Mouse (Mus musculus): ENCODE measurements around the gene Mmp14. TPM values are rescaled to one million over a fixed set of nuclear protein-coding genes. Genes with fewer than 3 reads are reported as not detected.
A peak's percentile ranks its signal among the peaks of the same experiment; 100 is the strongest.

The Mmp14 gene
- total and polyA plus RNA-seq, 3 experiments = 11.2 to 26.5 (median 16.5) TPM

DNA sequence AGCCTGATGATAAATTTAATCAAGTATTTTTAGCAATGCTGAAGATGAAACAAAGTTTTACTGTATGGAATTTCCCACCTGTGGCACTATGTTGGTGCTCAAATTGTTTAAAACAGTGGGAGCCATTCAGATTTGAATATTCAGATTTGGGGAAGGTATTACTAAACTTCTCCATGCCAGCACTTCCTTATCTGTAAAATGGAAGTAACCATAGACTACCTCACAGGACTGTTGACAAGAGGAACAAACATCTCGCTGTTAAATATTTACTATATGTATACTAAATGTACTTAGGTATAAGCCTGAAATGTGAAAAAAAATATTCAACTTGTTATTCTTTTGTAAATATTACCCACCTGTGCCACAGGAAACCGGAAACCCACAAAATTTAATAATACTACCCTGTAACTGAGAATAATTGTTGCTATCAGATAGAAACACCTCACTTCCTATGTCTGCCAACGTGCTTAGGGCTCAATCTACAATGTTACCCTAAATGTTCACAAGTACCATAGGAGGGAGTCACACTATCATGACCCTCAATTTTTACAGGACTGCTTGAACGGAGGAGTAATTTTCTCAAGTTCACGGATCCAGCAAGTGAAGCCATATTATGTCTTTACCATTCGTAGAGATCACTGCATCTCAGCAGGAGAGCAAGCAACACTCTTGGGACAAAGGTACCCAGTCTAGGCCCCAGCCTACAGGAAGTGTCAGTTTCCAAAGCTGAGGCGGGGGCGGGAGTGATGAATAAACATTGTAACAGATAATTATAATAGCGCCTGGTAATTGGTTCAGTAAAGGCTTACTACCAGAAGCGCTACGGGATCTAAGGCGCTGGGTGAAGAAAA lies 31.9 kb downstream of the Mmp14 start:
- no peaks in the 10 kb centered on the region for H3K79me2 ChIP-seq (replicated peaks; ENCODE audit: control insufficient read depth, insufficient read depth, low read length)
- H3K36me3 ChIP-seq (ENCODE audit: control insufficient read depth, insufficient read depth, low read length) = no peaks in the 10 kb centered on the region; the same call in none of the 2 replicates
- peak overlapping the region; percentile 93 for H3K4me3 ChIP-seq
- TF ChIP-seq CTCF (IDR thresholded peaks at IDR 0.05) = no peak
- no peaks in the 10 kb centered on the region for H3K27me3 ChIP-seq (ENCODE audit: control insufficient read depth, insufficient read depth, low read length)
- intact Hi-C loops (cut with DNase I) = loop anchor here (5.0 kb wide), 1 partner anchor 54 kb away; the partner anchor contains the start of gene Prmt5
- H3K4me1 ChIP-seq (ENCODE audit: control insufficient read depth, insufficient read depth, low read length) = peaks cover 1% of the 10 kb centered on the region
- peak overlapping the region; percentile 88 for H3K9ac ChIP-seq (ENCODE audit: low read depth, low read length)
- DNase-seq = no peak
- 14% methylated on average over 12 of the region's 12 CpGs for WGBS
- H3K27ac ChIP-seq = peak overlapping the region; percentile 87

DNA sequence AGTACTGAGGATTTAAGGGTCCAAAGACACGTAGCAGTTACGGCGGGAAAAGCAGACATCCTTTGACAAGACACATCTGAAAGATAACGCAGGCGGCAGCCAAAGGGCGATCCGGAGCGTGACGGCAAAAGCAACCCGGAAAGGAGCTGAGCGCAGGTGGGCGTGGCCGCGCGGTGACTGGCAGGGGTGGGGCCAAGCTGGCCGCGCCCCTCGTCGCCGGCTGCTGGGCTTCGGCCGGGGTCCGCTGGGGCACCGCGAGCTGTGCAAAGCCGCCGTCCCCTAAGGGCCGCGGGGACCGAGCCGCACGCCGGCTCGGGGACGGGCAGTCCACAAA lies 32.5 kb downstream of the Mmp14 start, which contains the start of gene Lrp10:
Lrp10 (plus strand) TSS at position 179 of the 334 bp plus-strand sequence.
- intact Hi-C loops (cut with DNase I) = loop anchor here (5.0 kb wide), 1 partner anchor 53 kb away; the partner anchor contains the start of gene Prmt5
- Histone ChIP-seq H3K27ac (peak within 1 kb of the TSS; percentile 87), H3K36me3 (ENCODE audit: control insufficient read depth, insufficient read depth, low read length) (no peaks in the 10 kb centered on the region; the same call in none of the 2 replicates), H3K79me2 (replicated peaks; ENCODE audit: control insufficient read depth, insufficient read depth, low read length) (no peaks in the 10 kb centered on the region), H3K4me3 (peak within 1 kb of the TSS; percentile 93), H3K9ac (ENCODE audit: low read depth, low read length) (peak within 1 kb of the TSS; percentile 88), H3K27me3 (ENCODE audit: control insufficient read depth, insufficient read depth, low read length) (no peaks in the 10 kb centered on the region), H3K4me1 (ENCODE audit: control insufficient read depth, insufficient read depth, low read length) (peaks cover 1% of the 10 kb centered on the region)
- DNase-seq = peak; percentile 94
- WGBS = under 1% methylated on average over 35 of the region's 35 CpGs
- no peak for TF ChIP-seq CTCF (IDR thresholded peaks at IDR 0.05)
- TF ChIP-seq POLR2A (IDR thresholded peaks at IDR 0.05; ENCODE audit: insufficient read depth, low read depth, low read length) = peak; percentile 78
- TF ChIP-seq EP300 (IDR thresholded peaks at IDR 0.05; ENCODE audit: insufficient read depth, low read depth, low read length) = 0 out of 2 replicates have a peak, but pooled peaks have one; percentile 30

DNA sequence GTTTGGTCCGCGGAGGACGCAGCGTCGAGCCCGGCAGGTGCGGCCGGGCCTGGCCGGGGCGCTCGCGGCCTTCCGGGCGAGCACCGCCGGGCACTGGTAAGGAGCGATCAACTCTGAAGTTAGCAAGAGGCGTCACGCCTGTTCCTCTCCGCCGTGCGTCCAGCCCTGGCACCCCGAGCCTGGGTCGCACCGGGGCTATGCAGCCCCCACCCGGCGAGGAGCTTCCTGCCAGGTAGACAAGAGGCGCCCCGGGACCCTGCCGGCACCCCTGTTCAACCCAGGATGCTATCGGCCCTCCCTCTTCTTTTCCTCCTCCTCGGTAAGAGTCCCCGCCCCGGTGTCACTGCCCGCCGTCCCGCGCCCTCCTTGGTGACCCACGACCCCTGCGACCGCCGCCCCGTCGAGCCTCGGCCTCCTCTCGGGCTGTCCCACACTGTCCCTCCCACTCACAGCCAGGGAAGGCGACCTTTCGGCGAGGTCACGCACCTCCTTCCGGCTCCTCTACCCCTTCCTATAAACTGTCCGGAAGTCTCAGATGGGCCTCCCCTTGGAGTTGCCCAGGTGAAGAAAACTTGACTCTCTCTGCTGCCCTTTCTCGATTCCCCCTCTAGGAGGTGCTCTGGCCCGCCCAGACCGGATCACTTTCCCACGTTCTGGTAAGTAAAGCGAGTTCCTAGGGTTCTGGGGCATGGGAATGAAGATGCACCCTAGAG lies 33.0 kb downstream of the Mmp14 start:
- under 1% methylated on average over 56 of the region's 57 CpGs for WGBS
- peak overlapping the region; percentile 93 for H3K4me3 ChIP-seq

DNA sequence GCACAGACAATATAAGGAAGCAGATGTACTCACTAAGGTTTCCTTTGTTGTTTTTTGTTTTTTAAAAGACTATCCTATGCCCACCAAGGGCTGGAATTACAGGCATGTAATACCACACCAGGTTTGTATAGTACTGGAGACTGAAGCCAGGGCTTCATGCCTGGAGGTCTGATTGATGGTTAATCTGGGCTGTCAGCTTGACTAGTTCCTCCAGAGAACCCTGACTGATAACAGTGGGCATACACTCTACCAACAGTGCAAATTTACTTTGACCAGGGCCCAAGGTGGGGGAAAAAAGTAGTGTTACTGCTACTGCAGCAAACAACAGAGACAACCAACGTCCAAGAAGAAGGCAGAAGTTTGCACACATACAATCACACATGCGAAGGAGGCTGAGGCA lies 40.1 kb downstream of the Mmp14 start:
- H3K9ac ChIP-seq (ENCODE audit: low read depth, low read length) = no peak overlapping the region
- TF ChIP-seq POLR2A (IDR thresholded peaks at IDR 0.05; ENCODE audit: insufficient read depth, low read depth, low read length) (0 out of 2 replicates have a peak, but pooled peaks have one; percentile 14), EP300 (IDR thresholded peaks at IDR 0.05; ENCODE audit: insufficient read depth, low read depth, low read length) (no peak)
- H3K36me3 ChIP-seq (ENCODE audit: control insufficient read depth, insufficient read depth, low read length) = no peaks in the 10 kb centered on the region
- no peaks in the 10 kb centered on the region for H3K79me2 ChIP-seq (replicated peaks; ENCODE audit: control insufficient read depth, insufficient read depth, low read length)
- intact Hi-C loops (cut with DNase I) = no loop called here
- no peak overlapping the region for H3K27ac ChIP-seq
- peaks cover 2% of the 10 kb centered on the region for H3K27me3 ChIP-seq (ENCODE audit: control insufficient read depth, insufficient read depth, low read length)
- no peak overlapping the region for H3K4me3 ChIP-seq
- H3K4me1 ChIP-seq (ENCODE audit: control insufficient read depth, insufficient read depth, low read length) = peaks cover 2% of the 10 kb centered on the region; the same call in 1 of the 2 replicates
- DNase-seq = no peak
- 97% methylated on average over 2 of the region's 2 CpGs for WGBS

More for the DNA sequence above, 33.0 kb downstream of the Mmp14 start:
- Histone ChIP-seq H3K9ac (ENCODE audit: low read depth, low read length) (peak overlapping the region; percentile 88), H3K27ac (peak overlapping the region; percentile 87), H3K36me3 (ENCODE audit: control insufficient read depth, insufficient read depth, low read length) (no peaks in the 10 kb centered on the region; the same call in none of the 2 replicates), H3K79me2 (replicated peaks; ENCODE audit: control insufficient read depth, insufficient read depth, low read length) (no peaks in the 10 kb centered on the region), H3K27me3 (ENCODE audit: control insufficient read depth, insufficient read depth, low read length) (no peaks in the 10 kb centered on the region), H3K4me1 (ENCODE audit: control insufficient read depth, insufficient read depth, low read length) (peaks cover 1% of the 10 kb centered on the region)
- peak; percentile 82 for TF ChIP-seq CTCF (IDR thresholded peaks at IDR 0.05)
- 0 out of 2 replicates have a peak, but pooled peaks have one; percentile 16 for TF ChIP-seq EP300 (IDR thresholded peaks at IDR 0.05; ENCODE audit: insufficient read depth, low read depth, low read length)
- 0 out of 2 replicates have a peak, but pooled peaks have one; percentile 12 for TF ChIP-seq POLR2A (IDR thresholded peaks at IDR 0.05; ENCODE audit: insufficient read depth, low read depth, low read length)
- DNase-seq = peak; percentile 71 to 77
- intact Hi-C loops (cut with DNase I) = loop anchor here (5.0 kb wide), 1 partner anchor 53 kb away; the partner anchor contains the start of gene Prmt5

DNA sequence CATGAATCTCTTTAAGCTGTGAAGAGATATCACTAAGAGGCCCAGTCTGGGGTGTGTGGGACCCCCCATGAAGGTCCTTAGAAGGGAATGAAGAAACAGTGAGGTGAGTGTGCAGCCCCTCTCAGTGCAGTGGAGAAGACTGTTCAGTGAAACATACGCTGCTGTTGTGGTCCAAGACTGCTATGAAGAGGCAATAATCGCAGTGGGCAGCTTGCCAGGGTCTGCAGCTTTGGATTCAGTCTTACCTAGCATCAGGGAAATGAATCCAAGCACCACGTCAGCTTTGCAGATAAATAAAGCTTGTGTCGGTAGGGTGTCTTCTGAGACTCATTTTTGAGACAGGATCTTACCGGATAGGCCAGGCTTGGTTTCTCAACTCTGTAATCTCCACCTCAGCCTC lies 41.3 kb downstream of the Mmp14 start:
- no peaks in the 10 kb centered on the region for H3K79me2 ChIP-seq (replicated peaks; ENCODE audit: control insufficient read depth, insufficient read depth, low read length)
- WGBS = 41% methylated on average over 5 of the region's 5 CpGs
- H3K4me3 ChIP-seq = no peak overlapping the region
- TF ChIP-seq EP300 (IDR thresholded peaks at IDR 0.05; ENCODE audit: insufficient read depth, low read depth, low read length) = no peak
- no peak for TF ChIP-seq CTCF (IDR thresholded peaks at IDR 0.05)
- no peak for TF ChIP-seq POLR2A (IDR thresholded peaks at IDR 0.05; ENCODE audit: insufficient read depth, low read depth, low read length)
- peaks cover 2% of the 10 kb centered on the region; the same call in 1 of the 2 replicates for H3K4me1 ChIP-seq (ENCODE audit: control insufficient read depth, insufficient read depth, low read length)
- no peak overlapping the region for H3K9ac ChIP-seq (ENCODE audit: low read depth, low read length)
- H3K27me3 ChIP-seq (ENCODE audit: control insufficient read depth, insufficient read depth, low read length) = peaks cover 2% of the 10 kb centered on the region
- DNase-seq = no peak
- H3K27ac ChIP-seq = no peak overlapping the region
- no peaks in the 10 kb centered on the region for H3K36me3 ChIP-seq (ENCODE audit: control insufficient read depth, insufficient read depth, low read length)
- intact Hi-C loops (cut with DNase I) = no loop called here

Measured in heart, adult 2 months (tissue).